Mouse (Mus musculus) adrenal gland, postnatal 14 days (tissue): ENCODE data around the gene Gm9573. TPM values are rescaled to one million over a fixed set of nuclear protein-coding genes. Genes with fewer than 3 reads are reported as not detected.

Source experiments
- DNase-seq: peaks from one replicate; pipeline ENCODE4 v3.0.0; 2021; ENCODE audit warnings: mixed read lengths
- total RNA-seq: library from RNA; stranded (reverse); gene quantifications from 2 replicates; pipeline ENCODE4 v1.2.3, GENCODE M21; 2021

Gene Gm9573
- total RNA-seq, 1 experiment from 2014 or later = not detected

DNA sequence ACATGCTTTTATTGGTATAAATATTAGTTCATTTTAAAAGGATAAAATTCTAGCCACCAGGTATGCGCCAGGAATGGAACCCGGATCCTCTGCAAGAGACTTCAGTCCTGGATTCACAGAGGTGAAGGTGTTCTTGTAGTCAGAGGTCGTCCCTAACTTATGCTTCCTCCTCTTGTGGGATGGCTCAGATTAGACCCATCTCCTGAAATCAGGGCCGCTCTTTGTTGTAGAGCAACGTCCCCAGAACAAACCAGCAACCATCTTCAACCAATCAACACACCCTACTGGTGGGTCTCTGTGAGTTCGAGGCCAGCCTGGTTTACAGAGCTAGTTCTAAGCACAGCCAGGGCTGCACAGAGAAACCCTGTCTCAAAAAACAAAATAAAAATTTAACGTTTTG is 32.0 kb downstream of the Gm9573 start:
- no peak for DNase-seq

DNA sequence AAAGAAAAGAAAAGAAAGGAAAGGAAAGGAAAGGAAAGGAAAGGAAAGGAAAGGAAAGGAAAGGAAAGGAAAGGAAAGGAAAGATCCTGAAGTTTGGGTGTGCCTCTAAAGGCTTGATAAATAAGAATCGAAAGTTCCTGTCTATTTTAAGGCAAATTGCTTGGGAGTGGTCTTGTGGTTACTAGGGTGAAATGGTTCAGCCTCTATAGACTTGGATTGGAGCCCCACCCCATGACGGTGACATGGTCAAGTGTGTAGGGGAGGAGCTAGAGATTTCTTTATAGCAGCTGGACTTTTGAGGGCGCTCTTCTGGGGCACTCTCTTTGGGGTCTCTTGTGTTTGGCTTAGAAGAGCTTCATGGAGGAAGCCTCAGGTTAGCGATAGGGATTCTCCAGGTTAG is 32.7 kb downstream of the Gm9573 start:
- no peak for DNase-seq

DNA sequence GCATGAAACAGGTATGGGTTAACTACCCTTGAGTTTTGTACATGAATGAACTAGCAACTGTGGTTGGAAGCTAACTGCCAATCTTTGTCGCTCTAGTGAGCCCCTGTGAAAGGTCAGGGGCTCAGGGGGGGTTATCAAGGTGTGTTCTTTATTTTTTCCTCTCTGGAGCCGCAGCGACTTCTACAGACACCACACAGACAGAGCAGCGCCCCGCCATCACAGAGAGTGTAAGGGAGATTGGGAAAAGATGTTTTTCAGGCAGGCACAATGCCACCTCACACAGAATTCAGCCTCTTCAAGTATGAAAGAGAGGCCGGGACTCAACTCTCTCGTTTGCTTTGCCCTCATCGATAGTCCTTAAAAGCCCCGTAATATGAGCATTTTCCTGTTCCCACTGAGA is 34.3 kb downstream of the Gm9573 start:
- no peak for DNase-seq

DNA sequence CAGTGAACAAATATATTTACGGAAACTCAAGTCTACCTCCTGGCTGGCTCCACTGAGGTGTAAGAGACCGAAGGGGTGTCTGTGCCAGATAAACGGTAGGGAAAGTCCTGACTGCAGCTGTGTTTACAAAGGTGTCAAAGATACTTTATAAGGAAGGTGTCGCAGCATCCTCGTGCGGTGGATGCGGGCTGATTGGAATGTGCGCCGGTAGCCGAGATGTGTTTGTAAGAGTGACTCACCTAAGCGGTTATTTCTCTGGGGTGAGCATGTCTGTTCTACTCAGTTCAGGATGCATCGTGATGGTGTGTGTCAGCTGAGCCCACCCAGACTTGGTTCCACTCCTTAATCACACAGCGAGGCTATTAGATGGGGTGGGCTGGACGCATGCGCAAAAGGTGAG is 34.7 kb downstream of the Gm9573 start:
- DNase-seq = no peak

DNA sequence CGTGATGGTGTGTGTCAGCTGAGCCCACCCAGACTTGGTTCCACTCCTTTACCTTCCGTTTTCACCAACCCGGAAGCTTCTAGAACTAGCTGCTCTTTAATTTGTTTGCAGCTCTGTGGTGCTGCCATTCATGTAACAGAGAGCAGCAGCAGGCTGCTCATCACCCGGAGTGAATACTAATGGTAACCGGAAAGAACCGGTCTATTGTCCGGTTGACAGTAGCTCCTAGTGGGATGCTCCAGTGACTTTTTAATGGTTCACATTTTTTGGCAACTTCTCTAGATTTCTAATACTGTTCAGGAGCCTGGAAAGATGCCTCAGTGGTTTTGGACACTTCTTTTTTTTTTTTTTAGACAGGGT is 35.2 kb downstream of the Gm9573 start:
- DNase-seq = no peak

DNA sequence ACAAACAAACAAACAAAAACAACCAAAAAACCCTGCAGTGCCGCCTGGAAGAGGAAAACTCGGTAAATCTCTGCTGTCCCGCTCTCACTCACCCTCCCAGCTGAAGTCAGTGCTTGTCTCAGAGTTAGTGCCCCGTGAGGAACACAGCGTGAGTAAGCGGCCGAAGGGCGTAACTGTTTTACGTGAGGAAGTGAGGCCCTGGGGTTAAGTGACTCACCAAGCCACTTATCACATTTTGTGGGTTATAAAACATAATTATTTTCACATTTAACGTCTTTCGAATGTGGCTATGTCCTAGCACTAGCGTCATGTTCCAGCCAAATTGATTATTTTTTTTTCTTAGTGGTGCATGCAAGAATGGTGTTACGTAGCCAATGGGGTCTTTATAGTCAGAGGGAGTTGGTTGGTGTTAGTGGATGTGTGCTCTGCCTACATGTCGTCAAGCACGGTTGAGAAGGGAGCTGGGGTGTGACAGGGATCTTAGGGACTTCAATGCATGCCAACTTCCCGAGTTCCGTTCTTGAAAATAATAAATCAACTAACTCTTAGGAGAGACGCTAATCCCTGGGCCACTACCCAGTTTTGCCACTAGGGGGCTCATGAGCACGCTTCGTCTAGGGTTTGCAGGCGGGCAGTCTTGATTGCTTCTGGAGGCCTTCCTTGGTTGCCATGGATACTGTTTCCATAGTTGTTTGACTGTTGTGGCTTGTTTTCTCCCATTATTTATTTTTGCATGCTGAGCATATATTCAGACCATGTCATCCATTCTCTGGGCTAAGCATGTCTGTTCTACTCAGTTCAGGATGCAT is 35.8 kb downstream of the Gm9573 start:
- DNase-seq = peak; percentile 88

DNA sequence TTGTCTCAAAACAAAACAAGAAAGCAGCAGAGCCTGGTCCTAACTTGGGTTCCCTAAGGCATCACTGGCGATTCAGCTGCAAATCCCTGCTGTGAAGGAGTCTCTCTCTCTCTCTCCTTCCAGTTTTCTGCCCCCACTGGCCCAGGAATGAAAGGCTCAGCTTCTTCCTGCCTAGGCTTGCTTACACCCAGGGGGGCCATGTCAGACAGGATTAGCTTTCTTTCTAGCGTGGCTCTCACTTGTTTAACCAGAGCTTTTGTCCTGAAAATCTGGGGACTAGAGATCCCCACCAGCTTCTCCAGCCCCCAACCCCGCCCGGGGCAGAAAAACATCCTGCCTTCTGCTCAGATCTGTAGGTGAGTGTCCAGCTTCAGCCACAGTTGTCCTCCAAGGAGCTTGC is 38.0 kb downstream of the Gm9573 start:
- no peak for DNase-seq

DNA sequence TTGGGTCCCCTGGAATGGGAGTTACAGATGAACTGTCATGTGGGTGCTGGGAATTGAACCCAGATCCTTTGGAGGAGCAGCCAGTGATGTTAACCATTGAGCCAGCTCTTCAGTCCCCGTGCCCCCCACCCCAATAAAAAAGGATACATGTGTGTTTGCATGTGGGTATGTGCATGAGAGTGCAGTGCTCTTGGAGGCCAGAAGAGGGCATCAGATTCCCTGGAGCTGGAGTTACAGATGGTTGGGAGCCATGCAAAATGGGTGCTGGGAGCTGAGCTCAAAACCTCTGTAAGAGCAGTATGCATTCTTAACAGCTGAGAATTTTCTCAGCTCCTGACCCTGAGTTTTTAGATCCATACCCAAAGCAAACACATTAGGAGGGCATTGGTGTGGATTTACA is 39.1 kb downstream of the Gm9573 start:
- DNase-seq = no peak

DNA sequence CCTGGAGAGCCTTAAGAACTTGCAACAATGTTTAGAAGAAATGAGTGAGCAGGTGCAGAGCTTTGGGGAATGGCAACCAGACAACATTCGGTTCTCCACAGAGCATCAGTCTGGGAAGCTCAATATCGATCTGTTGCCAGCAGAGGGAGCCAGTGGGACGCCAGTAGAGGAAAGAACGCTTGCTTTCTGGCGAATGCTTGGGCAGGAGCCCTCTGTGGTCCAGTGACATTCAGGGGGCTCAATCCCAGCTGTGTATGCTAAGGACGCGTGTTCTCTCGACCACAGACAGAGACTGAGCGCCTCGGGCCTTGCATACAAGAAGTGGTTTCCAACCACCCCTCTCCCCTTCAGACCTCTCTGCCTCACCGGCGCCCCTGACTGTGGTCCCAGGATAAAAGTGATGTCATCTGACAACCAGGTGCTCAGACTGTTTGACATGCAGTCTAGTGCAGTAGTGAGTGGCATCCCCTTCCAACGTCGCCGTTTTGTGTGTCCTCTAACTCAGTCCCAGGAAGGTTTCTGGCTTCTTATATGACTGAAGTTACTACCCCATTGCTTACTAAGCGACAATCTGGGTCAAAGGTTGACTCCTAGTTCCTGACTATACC is 42.0 kb downstream of the Gm9573 start:
- DNase-seq = peak; percentile 87

DNA sequence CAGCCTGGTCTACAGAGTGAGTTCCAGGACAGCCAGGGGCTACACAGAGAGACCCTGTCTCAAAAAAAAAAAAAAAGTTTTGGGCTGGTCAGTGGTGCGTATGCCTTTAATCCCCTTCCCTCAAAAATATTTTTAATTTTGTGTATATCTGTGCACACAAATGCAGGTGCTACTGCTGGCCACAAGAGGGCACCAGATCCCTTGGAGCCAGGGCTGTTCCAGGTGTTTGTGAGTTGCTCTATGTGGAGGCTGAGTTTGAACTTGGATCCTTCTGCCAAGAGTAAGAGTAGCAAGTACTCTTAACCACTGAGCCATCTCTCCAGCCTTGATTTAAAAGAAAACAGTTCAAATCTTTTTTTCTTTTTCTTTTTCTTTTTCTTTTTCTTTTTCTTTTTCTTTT is 43.5 kb downstream of the Gm9573 start:
- peak; percentile 30 for DNase-seq

DNA sequence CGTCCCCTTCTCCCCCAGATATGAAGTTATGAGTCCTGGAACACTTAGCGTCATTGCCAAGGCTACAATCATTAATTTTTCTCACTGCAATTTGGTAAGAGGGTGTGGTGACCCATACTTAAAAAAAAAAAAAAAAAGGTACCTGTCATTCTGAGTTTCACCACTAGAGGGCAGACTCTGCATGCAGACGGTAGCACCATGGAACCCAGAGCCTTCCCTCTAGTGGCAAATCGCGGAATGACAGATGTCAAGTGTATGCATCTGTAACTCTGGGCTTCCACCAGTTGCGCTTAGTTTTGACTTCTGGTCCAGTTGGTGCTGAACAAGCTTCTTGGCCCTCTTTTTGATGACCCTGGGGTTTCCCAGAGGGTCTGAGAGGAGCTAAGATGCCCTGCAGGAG is 48.2 kb downstream of the Gm9573 start:
- peak; percentile 88 for DNase-seq

DNA sequence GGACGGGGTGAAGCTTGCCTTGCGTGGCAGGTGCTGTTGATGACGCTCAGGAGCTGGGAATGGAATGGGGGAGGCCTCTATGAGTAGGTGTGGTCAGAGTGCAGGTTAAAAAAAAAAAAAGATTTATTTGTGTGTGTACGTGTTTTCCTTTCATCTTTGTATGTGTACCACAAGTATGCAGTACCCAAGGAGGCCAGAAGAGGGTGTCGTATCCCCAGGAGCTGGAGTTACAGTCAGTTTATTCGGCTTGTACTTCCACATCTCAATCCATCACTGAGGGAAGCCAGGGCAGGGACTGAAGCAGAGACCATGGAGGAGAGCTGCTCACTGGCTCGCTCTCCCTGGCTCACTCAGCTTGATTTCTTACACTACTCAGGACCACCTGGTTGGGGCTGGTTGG is 55.0 kb downstream of the Gm9573 start:
- no peak for DNase-seq

DNA sequence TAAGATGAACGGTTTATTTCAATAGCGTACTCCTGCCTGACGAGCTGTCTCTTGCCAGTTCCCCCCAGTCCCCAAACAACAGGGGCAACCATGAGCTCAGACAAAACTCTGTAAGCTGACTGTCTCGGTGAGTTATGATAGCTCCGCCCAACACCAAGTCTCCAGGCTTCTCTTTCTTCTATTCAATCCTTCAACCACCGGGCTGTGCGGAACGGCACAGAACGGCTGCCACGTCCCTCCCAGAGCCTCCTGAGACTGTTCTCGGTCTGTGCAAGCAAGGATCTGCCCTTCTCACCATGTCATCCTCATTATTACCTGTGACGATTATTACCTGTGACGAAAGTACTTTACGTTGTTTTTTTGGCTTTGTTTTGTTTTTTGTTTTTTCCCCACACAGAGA is 55.6 kb downstream of the Gm9573 start:
- no peak for DNase-seq

DNA sequence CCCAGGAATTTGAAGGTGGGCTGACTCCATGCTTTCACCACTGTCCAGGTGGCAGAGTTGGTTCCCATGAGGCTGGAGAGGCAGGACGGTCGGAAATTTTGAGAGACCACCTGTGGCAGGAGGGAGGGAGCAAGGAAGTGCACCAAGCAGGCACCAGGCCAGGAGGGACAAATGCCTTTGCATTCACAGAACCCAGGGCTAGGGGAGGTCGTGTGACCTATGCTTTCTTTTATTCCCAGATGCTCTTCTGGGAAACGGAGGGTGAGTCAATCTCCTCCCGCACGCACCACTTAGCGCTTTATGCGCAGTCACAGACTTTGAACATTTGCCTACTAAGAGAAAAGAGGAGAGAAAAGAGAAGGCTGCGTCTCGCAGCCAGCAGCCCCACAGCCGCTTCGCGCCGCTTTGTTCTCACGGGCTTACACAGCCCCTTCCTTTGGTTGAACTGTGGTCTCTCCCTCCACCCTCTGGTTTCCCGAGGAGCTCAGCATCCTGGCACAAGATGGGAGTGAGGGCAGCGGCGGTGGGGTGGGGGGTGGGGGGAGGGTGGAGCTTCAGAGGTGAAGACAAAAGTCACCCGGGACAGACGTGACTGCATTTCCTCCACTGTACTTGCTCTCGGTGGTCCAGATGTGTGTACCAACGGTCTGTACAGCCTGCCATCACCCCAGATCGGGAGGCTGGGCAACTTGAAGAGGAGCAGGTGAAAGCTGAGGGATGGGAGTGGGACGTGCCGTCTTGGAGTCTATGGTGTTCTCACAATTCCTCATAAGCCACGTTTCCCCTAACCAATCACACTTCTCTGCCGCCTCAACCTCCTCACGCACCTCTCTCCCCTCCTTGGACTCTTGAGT is 57.1 kb downstream of the Gm9573 start:
- DNase-seq = no peak

Other genes starting within 250 kb of the Gm9573 start
- gene H2-Q4, start 247.0 kb downstream of the Gm9573 start, total RNA-seq = 16.3 and 26.4 TPM in 2 replicates
- gene H2-Q6, start 201.8 kb downstream of the Gm9573 start, total RNA-seq = 0.74 and 7.4 TPM in 2 replicates
- gene H2-Q7, start 187.5 kb downstream of the Gm9573 start, total RNA-seq = 2.7 and 11.1 TPM in 2 replicates
- 4.4 and 61.3 TPM in 2 replicates for gene H2-Q10, start 156.5 kb downstream of the Gm9573 start, total RNA-seq
- gene Pou5f1, start 120.6 kb downstream of the Gm9573 start, total RNA-seq = 0.26 and 0.45 TPM in 2 replicates
- 19.9 and 21.4 TPM in 2 replicates for gene Tcf19, start 109.8 kb downstream of the Gm9573 start, total RNA-seq
- 12.0 and 14.3 TPM in 2 replicates for gene Cchcr1, start 109.5 kb downstream of the Gm9573 start, total RNA-seq
- not detected in 2 replicates for gene Psors1c2, start 93.4 kb downstream of the Gm9573 start, total RNA-seq
- gene Cdsn, start 74.5 kb downstream of the Gm9573 start, total RNA-seq = 0.23 and 0.37 TPM in 2 replicates
- gene 2300002M23Rik, start 59.2 kb downstream of the Gm9573 start, total RNA-seq = not detected in 2 replicates
- gene Sfta2, start 25.1 kb downstream of the Gm9573 start, total RNA-seq = not detected in 2 replicates
- not detected in 2 replicates for gene Mucl3, start 17.1 kb upstream of the Gm9573 start, total RNA-seq
- gene Vars2, start 41.0 kb upstream of the Gm9573 start, total RNA-seq = 49.6 and 52.0 TPM in 2 replicates
- gene Gtf2h4, start 47.1 kb upstream of the Gm9573 start, total RNA-seq = 24.3 and 24.7 TPM in 2 replicates
- gene Ddr1, start 78.0 kb upstream of the Gm9573 start, total RNA-seq = 36.3 and 36.4 TPM in 2 replicates
- 12.7 and 26.3 TPM in 2 replicates for gene Ier3, start 195.0 kb upstream of the Gm9573 start, total RNA-seq
- gene Flot1, start 196.6 kb upstream of the Gm9573 start, total RNA-seq = 52.4 and 59.5 TPM in 2 replicates
- 285 and 320 TPM in 2 replicates for gene Tubb5, start 211.7 kb upstream of the Gm9573 start, total RNA-seq
- 20.6 and 21.9 TPM in 2 replicates for gene Mdc1, start 214.9 kb upstream of the Gm9573 start, total RNA-seq
- gene Nrm, start 234.7 kb upstream of the Gm9573 start, total RNA-seq = 10.6 and 15.9 TPM in 2 replicates
- 29.5 and 44.4 TPM in 2 replicates for gene Ppp1r18, start 239.0 kb upstream of the Gm9573 start, total RNA-seq